Mouse (Mus musculus) G1E (cell line): ENCODE measurements at regions not wholly inside any gene's neighbourhood (a gene's known extent, or its start where the extent isn't known, plus 50 kb on each side); places are given as distances from the start of the nearest gene placed in this dataset.

Experiments
- ATAC-seq: 2 replicates; pipeline ENCODE4 v1.8.0; 2016; ENCODE audit warnings: mild to moderate bottlenecking; ENCODE audit not compliant: insufficient number of reproducible peaks, poor library complexity, low FRiP score, severe bottlenecking; ENCODE audit errors: extremely low read depth
- DNase-seq: peaks from one replicate; pipeline ENCODE4 v3.0.0; 2012; ENCODE audit warnings: low spot score
- H3K27me3 ChIP-seq: 2 replicates; pipeline ENCODE4 v1.6.1; 2012; ENCODE audit warnings: mild to moderate bottlenecking, low read length, inconsistent platforms; ENCODE audit not compliant: insufficient read depth
- H3K36me3 ChIP-seq: replicated peaks from 2 replicates; pipeline ENCODE3; 2012; ENCODE audit warnings: mild to moderate bottlenecking, inconsistent platforms
- H3K4me1 ChIP-seq: 2 replicates; pipeline ENCODE4 v1.6.1; 2012; ENCODE audit warnings: low read depth, low read length, inconsistent platforms, mixed read lengths; ENCODE audit not compliant: insufficient read depth
- H3K4me3 ChIP-seq: 2 replicates; pipeline ENCODE4 v1.5.1; 2012; ENCODE audit warnings: low read depth, mild to moderate bottlenecking, inconsistent platforms, low read length, moderate library complexity, mixed read lengths
- H3K9me3 ChIP-seq: replicated peaks from 2 replicates; pipeline ENCODE4 v1.6.1; 2012; ENCODE audit warnings: inconsistent platforms
- CTCF ChIP-seq: IDR thresholded peaks from 2 replicates; pipeline ENCODE4 v1.5.1; 2012; ENCODE audit warnings: low read depth, low read length, inconsistent platforms, mixed read lengths
- GATA1 ChIP-seq: IDR thresholded peaks from 2 replicates; pipeline ENCODE4 v1.6.1; 2012; ENCODE audit warnings: borderline replicate concordance, low read length, inconsistent platforms, mixed read lengths
- GATA2 ChIP-seq: IDR thresholded peaks from 2 replicates; pipeline ENCODE4 v1.6.1; 2012; ENCODE audit warnings: low read depth, low read length, inconsistent platforms, borderline replicate concordance
- POLR2AphosphoS5 ChIP-seq: IDR thresholded peaks from 2 replicates; pipeline ENCODE4 v1.6.1; 2012; ENCODE audit warnings: low read depth, low read length, inconsistent platforms; ENCODE audit not compliant: insufficient replicate concordance
- TAL1 ChIP-seq: conservative IDR thresholded peaks from 2 replicates; pipeline ENCODE4 v1.6.1; 2012; ENCODE audit warnings: low read depth, low read length, inconsistent platforms, mixed read lengths

- no peaks in the 10 kb centered on the region for H3K36me3 ChIP-seq
- H3K4me1 ChIP-seq, result no peaks in the 10 kb centered on the region
- ATAC-seq (no peak), DNase-seq (no peak)
- H3K4me3 ChIP-seq, result no peak overlapping the region
- H3K27me3 ChIP-seq, result no peaks in the 10 kb centered on the region
- H3K9me3 ChIP-seq, result peaks cover 12% of the 10 kb centered on the region
- TF ChIP-seq TAL1 (no peak), GATA1 (no peak), CTCF (no peak), POLR2AphosphoS5 (no peak), GATA2 (no peak)
Measured at GRCm38 (mm10) chr3:129429161-129430111, 96.9 kb upstream of the Enpep start.

DNA sequence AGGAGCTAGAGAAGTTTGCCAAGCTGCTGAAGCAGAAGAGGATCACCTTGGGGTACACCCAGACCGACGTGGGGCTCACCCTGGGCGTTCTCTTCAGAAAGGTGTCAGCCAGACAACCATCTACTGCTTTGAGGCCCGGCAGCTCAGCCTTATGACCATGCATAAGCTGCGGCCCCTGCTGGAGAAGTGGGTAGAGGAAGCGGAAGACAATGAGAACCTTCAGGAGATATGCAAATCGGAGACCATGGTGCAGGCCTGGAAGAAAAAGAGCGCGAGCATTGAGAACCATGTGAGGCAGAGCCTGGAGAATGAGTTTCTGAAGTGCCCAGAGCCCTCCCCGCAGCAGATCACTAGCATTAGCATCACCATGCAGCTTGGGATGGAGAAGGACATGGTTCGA is 98.1 kb upstream of the Elovl6 start:
- Histone ChIP-seq H3K9me3 (peaks cover 16% of the 10 kb centered on the region), H3K4me3 (no peak overlapping the region), H3K27me3 (no peaks in the 10 kb centered on the region), H3K4me1 (no peaks in the 10 kb centered on the region), H3K36me3 (no peaks in the 10 kb centered on the region)
- TF ChIP-seq GATA2, result no peak
- no peak for TF ChIP-seq CTCF
- no peak for TF ChIP-seq TAL1
- TF ChIP-seq POLR2AphosphoS5, result no peak
- TF ChIP-seq GATA1, result no peak
- no peak for DNase-seq
- no peak for ATAC-seq

- ATAC-seq (no peak), DNase-seq (no peak)
- TF ChIP-seq CTCF (no peak), GATA2 (no peak), TAL1 (no peak), GATA1 (no peak), POLR2AphosphoS5 (no peak)
- no peak overlapping the region for H3K4me3 ChIP-seq
- H3K36me3 ChIP-seq, result no peaks in the 10 kb centered on the region
- peaks cover 23% of the 10 kb centered on the region for H3K9me3 ChIP-seq
- H3K4me1 ChIP-seq, result no peaks in the 10 kb centered on the region
- H3K27me3 ChIP-seq, result no peaks in the 10 kb centered on the region
Measured at GRCm38 (mm10) chr3:129437687-129438086, 94.5 kb upstream of the Elovl6 start.

DNA sequence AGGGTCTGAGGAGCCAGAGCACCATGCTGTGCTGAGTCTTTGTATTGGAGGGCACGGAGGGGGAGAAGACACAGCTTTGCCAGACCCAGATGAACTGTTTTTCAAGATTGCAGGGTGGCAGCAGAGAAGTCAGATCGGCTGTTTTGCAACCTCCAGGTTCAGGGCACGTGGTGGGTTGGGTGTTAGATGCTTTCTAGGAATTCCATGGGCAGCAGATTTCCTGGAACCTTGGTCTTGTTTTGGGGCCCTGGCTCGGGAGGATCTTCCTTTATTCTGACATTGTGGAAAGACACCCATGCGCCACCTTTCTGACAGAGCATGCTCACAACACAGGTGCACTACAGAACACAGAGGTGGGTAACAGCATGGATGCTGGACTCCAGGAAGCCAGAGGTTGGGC is 89.4 kb upstream of the Elovl6 start:
- no peak for TF ChIP-seq GATA1
- TF ChIP-seq TAL1, result no peak
- TF ChIP-seq GATA2, result no peak
- no peak for TF ChIP-seq POLR2AphosphoS5
- no peak for TF ChIP-seq CTCF
- H3K27me3 ChIP-seq, result no peaks in the 10 kb centered on the region
- no peak overlapping the region for H3K4me3 ChIP-seq
- ATAC-seq, result no peak
- no peak for DNase-seq
- H3K4me1 ChIP-seq, result no peaks in the 10 kb centered on the region
- no peaks in the 10 kb centered on the region for H3K36me3 ChIP-seq
- H3K9me3 ChIP-seq, result peaks cover 15% of the 10 kb centered on the region

DNA sequence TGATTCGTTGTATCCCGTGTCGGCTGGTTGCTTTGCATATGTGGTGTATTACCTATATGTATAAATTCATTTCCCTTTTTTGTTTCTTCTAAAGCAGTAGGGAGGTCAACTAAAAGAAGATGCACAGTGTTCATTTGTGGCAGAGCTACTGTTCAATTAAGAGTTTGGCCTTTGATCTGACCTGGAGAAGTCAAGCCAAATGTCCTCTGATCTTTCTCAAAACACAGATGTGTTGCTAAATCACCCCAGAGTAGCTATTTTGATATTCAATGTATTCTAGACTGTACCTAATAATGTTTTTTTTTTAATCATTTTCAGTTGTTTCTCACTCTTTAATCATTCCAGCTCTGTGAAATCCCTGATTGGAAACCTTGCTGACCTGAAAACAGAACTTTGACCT is 87.9 kb upstream of the Elovl6 start:
- H3K4me3 ChIP-seq, result no peak overlapping the region
- H3K36me3 ChIP-seq, result no peaks in the 10 kb centered on the region
- no peak for DNase-seq
- peaks cover 21% of the 10 kb centered on the region for H3K9me3 ChIP-seq
- H3K4me1 ChIP-seq, result no peaks in the 10 kb centered on the region
- no peak for ATAC-seq
- TF ChIP-seq GATA2 (no peak), CTCF (no peak), GATA1 (no peak), TAL1 (no peak), POLR2AphosphoS5 (no peak)
- H3K27me3 ChIP-seq, result no peaks in the 10 kb centered on the region

- TF ChIP-seq GATA2, result no peak
- no peak for TF ChIP-seq POLR2AphosphoS5
- no peak for TF ChIP-seq CTCF
- no peak for TF ChIP-seq GATA1
- TF ChIP-seq TAL1, result no peak
Measured at GRCm38 (mm10) chr3:129445961-129446360, 86.2 kb upstream of the Elovl6 start.

More at GRCm38 (mm10) chr3:129445961-129446360, 86.2 kb upstream of the Elovl6 start:
- Histone ChIP-seq H3K27me3 (no peaks in the 10 kb centered on the region), H3K36me3 (no peaks in the 10 kb centered on the region), H3K9me3 (peaks cover 24% of the 10 kb centered on the region), H3K4me3 (no peak overlapping the region), H3K4me1 (no peaks in the 10 kb centered on the region)
- no peak for ATAC-seq
- no peak for DNase-seq
